42 mouse cellular contexts compared by ENCODE assay signal in the genomic region with DNA sequence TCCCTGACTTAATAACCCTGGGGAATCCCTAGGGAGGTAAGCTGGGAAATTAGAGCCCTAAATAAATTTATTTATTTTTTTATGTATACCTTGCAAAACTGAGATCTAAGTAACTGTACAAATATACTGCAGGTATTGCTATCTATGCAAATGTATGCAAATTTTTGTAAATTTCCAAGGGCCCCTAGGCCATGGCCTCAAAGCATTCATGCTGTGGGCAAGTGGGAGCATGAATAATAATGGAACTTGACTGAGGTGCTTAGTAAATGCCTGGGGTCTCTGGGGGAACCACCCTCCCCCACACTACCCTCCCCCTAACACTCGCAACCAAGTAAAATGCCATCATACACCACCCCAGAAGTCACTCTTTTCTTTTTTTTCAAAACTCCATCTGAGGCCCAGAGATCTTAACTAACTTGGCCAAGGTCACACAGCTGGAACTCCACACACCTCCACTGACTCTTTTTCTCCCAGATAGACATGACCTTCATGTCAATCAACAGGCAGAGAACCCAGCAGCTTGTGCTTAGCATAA. TPM values are rescaled to one million over a fixed set of nuclear protein-coding genes. Genes with fewer than 3 reads are reported as not detected.
"Had no signal": no experiment of that assay in that cellular context is flagged by ENCODE, and none has a peak within 500 bp of the region (broad histone marks: within the 10 kb centered on the region; RNA-seq: fewer than 3 reads in every experiment).

No protein-coding gene starts in this region.

- H3K36me3 ChIP-seq: heart, embryonic 13.5 days; heart, embryonic 15.5 days; hindbrain, embryonic 13.5 days; hindbrain, embryonic 15.5 days; kidney, embryonic 15.5 days; limb, embryonic 13.5 days; limb, embryonic 15.5 days; liver, embryonic 12.5 days had no signal

- H3K4me2 ChIP-seq: heart, embryonic 11.5 days; heart, embryonic 13.5 days; heart, embryonic 15.5 days; hindbrain, embryonic 13.5 days; hindbrain, embryonic 15.5 days; kidney, embryonic 15.5 days; limb, embryonic 13.5 days; limb, embryonic 15.5 days; liver, embryonic 12.5 days had no signal

- H3K9ac ChIP-seq: heart, embryonic 13.5 days; heart, embryonic 15.5 days; hindbrain, embryonic 13.5 days; hindbrain, embryonic 15.5 days; kidney, embryonic 15.5 days; limb, embryonic 13.5 days; limb, embryonic 15.5 days; liver, embryonic 12.5 days; liver, embryonic 14.5 days had no signal

- H3K9me3 ChIP-seq: heart, embryonic 15.5 days; hindbrain, embryonic 15.5 days; kidney, embryonic 15.5 days; limb, embryonic 15.5 days; liver, embryonic 12.5 days had no signal

- DNase-seq: gastrocnemius, adult 2 months; gastrocnemius, postnatal 10 days; gastrocnemius, postnatal 25 days; heart, adult 2 months; heart, postnatal 14 days; heart, postnatal 4 days; kidney, adult 11 months; kidney, adult 2 months; kidney, adult 9 months; kidney, postnatal 14 days; kidney, postnatal 36 days; layer of hippocampus, adult 9-11 months; layer of hippocampus, postnatal 36 days; left cerebral cortex, postnatal 4 days had no signal

- H3K27ac ChIP-seq: gastrocnemius, adult 2 months; heart, adult 2 months; heart, embryonic 13.5 days; heart, embryonic 15.5 days; hindbrain, embryonic 13.5 days; hindbrain, embryonic 15.5 days; hindbrain, postnatal 0 days; kidney, embryonic 15.5 days; kidney, postnatal 0 days; limb, embryonic 13.5 days; limb, embryonic 15.5 days; liver, embryonic 12.5 days; liver, embryonic 14.5 days had no signal

- H3K27me3 ChIP-seq: heart, embryonic 13.5 days; heart, embryonic 15.5 days; hindbrain, embryonic 13.5 days; hindbrain, embryonic 15.5 days; kidney, embryonic 15.5 days; limb, embryonic 13.5 days; limb, embryonic 15.5 days; liver, embryonic 12.5 days had no signal

- ATAC-seq: hindbrain, postnatal 0 days; intestine, embryonic 16.5 days; liver, embryonic 12.5 days had no signal

- H3K4me1 ChIP-seq: heart, embryonic 13.5 days; heart, embryonic 15.5 days; hindbrain, embryonic 13.5 days; kidney, embryonic 15.5 days; limb, embryonic 13.5 days; limb, embryonic 15.5 days; liver, embryonic 12.5 days had no signal

- H3K4me3 ChIP-seq: gastrocnemius, adult 2 months; heart, adult 2 months; heart, embryonic 13.5 days; heart, embryonic 15.5 days; hindbrain, embryonic 13.5 days; hindbrain, embryonic 15.5 days; kidney, embryonic 15.5 days; limb, embryonic 13.5 days; limb, embryonic 15.5 days; liver, embryonic 12.5 days had no signal

RNA-seq across cellular contexts. Expression of a gene that starts 40.0 kb away (rescaled TPM):
- total RNA-seq: gastrocnemius, adult 2 months; gastrocnemius, postnatal 10 days; gastrocnemius, postnatal 25 days; gastrocnemius, postnatal 4 days; granulocyte monocyte progenitor cell, adult 5-6 weeks; heart, adult 2 months; heart, postnatal 14 days; heart, postnatal 4 days; hindbrain, postnatal 0 days; layer of hippocampus, adult 18-20 months; layer of hippocampus, adult 8-10 months; layer of hippocampus, postnatal 14 days; layer of hippocampus, postnatal 36 days; left cerebral cortex, adult 18-20 months; left cerebral cortex, adult 8-10 months; left cerebral cortex, postnatal 10 days; left cerebral cortex, postnatal 25 days; left cerebral cortex, postnatal 4 days; liver, adult 2 months had no signal
- polyA plus RNA-seq: heart, adult 2 months; heart, embryonic 11.5 days; heart, embryonic 13.5 days; heart, embryonic 15.5 days; heart, postnatal 0 days; hindbrain, embryonic 11.5 days; hindbrain, embryonic 13.5 days; hindbrain, embryonic 15.5 days; hindbrain, postnatal 0 days; intestine, embryonic 14.5 days; intestine, embryonic 16.5 days; kidney, adult 2 months; kidney, embryonic 15.5 days; kidney, postnatal 0 days; large intestine, adult 2 months; limb, embryonic 11.5 days; limb, embryonic 13.5 days; limb, embryonic 15.5 days; liver, adult 2 months; liver, embryonic 12.5 days; liver, embryonic 14.5 days had no signal
